Mouse (Mus musculus) liver, postnatal 0 days (tissue): ENCODE measurements around the gene St8sia4.

ENCODE experiments used
- CTCF ChIP-seq: sonication (generic); IDR thresholded peaks from 2 replicates; pipeline ENCODE4 v1.5.1; 2016; ENCODE audit warnings: antibody characterized with exemption, low read depth
- EP300 ChIP-seq: IDR thresholded peaks from 2 replicates; pipeline ENCODE4 v1.6.1; 2016; ENCODE audit warnings: antibody characterized with exemption, low read depth, mild to moderate bottlenecking

DNA sequence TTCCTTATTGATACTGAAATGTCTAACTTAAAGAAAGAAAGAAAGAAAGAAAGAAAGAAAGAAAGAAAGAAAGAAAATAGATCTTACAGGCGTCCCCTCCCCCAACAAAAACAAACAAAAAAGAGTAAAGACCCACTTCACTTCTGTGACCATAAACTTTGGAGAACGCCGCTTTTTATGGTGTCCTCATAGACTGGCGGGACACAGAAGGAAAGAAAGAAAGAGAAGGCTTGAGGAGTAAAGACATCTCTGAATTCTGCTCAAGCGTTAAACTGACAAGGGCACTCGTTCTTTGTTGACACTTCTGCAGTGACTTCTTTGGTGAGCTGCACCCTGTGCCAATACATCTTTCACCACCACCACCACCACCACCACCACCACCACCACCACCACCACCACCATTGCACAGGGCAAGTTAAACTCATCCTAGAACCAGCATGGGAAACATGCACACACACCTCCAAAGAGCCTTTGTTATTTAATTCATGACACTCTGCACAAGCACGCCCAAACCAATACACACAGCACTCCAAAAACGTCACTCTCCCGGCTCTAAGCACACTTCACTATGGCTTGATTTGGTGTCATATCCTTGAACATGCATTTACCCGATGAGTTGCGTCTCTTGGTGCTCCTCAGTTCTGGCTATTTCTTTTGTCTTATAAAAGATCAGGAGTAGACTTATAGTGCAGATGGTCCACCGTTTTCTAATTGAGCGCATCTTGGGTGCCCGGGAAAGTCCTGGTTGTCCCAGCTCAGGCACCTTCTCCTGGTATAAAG lies 640 bp downstream of the St8sia4 start:
- no peak for TF ChIP-seq CTCF
- TF ChIP-seq EP300: no peak
